Mouse (Mus musculus): ENCODE measurements around the gene Vwa5b1.

The Vwa5b1 gene

DNA sequence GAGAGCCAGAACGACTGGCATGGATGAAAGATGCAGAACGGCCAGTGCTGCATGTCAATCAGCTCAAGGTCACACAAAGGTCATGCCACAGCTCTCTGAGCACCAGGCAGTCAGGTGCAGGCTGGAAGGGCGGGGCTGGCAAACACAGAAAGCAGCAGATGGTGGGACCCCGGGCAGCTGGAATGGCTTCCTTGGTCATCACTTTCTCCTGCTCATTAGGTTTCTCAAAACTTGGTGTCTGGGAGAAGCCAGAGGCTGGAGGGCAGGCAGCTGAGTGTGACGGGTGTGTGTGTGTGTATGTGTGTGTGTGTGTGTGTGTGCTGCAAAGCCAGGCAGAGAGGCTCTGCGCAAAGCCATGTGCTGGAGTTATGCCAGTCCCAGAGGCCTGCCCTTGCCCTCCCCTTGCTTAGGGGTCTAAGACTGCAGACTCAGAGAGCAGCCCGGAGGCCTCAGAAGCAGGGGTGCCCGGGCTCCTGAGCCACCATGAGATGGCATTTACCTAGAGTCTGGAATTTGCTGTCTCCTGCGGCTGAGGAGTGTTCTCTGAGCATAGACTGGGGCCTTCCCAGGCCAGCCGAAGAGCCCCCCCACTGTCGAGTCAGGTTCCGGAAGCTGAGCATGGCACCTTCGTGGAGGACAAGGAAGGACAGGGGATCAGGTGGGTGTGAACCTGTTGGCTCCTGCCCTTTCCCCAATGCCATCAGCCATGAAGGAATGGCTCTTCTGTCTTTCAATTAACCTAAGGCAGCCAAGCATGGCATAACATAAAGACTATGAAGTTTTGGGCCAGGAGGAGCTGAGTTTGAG, 60.7 kb downstream of the Vwa5b1 start:
- DNase-seq, result no peak

DNA sequence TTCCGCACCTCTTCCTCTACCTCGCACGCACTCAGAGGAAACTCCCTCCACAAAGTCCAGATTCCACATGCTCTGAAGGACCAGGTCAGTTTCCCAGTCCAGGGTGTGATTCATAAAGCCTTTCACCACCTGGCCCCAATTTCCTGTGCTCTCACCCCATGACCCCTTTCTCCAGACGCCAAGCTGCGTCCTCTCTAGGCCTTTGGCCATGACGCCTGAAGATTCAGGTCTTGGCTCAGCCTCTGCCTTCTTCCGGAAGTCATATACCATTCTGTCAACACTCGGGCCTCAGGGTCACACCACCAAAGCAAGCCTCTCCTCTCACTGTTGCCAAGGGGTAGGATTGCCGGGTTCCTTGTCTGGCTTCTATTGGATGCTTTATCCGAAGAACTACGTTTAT, 65.8 kb downstream of the Vwa5b1 start:
- no peak for DNase-seq

DNA sequence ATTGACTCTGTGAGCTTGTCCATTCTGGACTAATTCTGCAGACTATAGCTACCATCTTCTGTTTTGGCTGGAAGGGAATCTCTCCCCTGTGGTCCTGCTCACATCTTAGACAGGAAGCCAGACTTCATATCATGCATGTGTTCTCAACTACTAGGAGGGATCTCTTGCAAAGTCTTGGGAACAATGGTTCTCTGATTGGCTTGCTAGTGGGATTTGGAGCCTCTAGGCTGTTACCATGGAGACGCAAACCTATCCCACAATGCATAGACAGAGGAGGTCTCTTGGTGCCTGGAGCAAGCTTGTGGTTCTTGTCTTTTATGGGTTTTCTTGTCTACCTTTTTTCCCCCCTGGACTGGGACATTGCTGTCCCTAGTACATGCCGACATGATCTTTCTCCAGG, 67.4 kb downstream of the Vwa5b1 start:
- DNase-seq, result no peak

DNA sequence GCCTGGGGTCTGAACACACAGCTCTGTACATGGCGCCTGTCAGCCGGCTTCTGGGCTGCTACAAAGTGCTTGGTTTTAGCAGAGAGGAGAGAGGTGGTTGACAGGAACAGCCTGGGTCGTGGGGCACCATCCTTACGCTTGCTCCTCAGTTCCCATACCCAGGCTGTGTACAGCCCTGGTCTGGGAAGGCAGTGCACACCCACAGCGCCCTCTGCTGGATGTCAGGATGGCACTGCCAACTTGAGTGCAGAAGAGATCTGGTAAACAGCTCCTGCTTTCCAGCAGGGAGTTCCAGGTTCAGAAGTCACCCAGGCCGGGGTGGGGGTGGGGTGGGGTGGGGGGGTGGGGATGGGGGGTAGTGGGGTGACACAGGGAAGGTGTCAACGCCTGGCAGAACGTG, 73.7 kb downstream of the Vwa5b1 start:
- peak; percentile 75 for DNase-seq

DNA sequence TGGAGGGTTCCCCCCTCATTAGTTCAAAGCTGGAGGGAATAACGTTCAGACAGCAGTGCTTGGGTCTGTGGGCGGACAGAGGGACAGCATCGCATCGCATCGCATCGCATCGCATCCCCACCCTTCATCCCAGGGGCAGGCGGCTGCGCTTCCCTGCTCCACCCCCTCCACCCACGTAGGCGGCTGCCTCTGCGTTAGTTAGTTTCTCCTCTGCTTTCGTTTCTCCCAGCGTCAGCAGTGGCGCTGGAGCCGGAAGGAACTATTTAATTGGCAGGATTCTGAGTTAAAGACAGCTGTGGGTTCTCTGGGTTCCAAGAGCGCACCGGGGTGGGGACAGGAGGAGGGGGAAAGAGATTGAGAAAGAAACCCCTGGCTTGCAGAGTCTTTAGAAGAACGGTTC, 80.2 kb downstream of the Vwa5b1 start:
- DNase-seq, result no peak

DNA sequence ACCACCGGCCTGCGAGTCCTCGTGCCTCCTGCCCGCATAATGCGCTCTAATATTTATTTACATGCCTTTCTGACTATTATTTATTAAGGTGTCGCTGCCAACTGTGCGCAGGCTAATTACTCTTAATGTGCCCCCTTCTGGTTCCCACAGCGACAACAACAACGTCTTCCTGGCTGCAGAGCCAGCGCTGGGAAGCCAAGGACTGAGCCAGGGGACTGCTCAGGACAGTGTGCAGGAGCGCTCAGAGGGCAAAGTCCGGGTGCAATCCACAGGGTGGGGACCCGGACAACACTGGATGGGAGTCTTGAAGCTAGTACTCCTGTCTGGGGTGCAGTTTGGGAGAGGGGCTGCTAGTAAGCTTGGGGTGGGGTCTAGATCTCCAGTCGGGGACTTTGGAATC, 80.8 kb downstream of the Vwa5b1 start:
- no peak for DNase-seq

DNA sequence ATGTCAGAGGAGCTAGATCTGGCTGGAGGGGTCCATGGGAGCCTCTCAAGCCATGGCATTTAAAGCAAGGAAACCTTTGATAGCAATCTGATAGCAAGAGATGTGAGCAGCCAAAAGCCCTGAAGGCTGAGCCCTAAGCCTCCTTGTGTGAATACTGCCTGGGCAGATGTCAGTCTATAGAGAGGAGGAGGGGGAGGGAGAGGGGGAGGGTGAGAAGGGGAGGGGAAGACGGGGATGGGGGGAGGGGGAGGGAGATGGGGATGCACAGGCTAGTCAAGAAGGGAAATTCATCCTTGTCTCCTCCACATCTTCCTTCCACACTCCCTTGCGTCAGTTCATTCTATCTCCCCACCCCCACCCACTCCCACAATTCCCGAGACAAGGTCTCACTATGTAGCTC, 81.4 kb downstream of the Vwa5b1 start:
- no peak for DNase-seq

DNA sequence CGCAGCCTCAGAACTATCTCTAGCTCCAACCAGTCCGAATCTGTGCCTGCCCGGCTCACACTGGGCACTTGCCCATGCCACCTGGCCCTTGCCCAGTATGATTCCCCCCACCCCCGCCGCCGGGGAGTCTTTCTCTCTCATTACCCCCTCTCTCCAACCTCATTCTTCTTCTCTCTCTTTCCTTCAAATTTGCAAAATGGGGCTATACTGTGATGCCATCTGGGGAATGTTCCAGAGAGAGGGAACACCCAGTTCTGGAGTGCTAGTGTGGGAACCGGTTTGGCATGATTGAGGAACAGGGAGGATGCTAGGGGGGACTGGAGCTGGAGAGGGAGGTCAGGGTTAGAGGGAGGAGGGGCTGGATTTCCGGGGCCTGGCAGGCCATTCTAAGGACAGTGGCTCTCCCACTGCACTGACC, 82.2 kb downstream of the Vwa5b1 start:
- peak; percentile 15 for DNase-seq

DNA sequence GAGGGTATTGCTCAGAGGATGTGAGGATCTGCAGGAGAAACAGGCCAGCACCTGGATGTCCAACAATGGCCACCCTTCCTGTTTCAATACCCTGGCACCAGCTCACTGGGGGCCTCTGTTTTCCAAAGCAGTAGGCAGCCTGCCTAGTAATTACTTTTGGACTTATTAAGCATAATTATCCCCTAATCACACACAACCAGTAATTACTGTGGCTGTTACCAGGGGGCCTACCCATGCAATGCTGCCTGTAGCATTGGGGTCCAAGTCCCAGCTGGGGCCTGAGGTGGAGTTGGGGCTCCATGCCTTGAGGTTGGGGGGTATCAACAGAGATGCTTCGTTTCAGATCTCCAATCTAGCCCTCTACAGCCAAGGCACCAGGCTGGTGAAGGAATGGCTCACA, 82.6 kb downstream of the Vwa5b1 start:
- no peak for DNase-seq

DNA sequence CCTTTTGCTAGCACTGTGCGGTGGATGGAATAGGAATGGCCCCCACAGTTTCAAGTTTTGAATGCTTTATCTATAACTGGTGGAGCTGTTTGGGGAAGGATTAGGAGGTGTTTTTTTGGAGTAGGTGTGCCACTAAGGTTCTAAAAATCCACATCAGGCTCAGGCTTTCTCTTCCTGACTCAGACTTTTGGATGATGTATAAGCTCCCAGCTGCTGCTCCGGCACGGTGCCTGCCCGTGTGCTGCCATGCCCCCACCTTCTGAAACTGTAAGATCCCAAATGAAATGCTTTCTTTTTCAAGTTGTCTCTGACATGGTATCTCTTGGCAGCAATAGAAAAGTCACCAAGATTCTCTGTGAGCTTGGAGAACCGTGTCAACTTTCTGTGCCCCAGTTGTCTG, 84.1 kb downstream of the Vwa5b1 start:
- DNase-seq, result no peak

DNA sequence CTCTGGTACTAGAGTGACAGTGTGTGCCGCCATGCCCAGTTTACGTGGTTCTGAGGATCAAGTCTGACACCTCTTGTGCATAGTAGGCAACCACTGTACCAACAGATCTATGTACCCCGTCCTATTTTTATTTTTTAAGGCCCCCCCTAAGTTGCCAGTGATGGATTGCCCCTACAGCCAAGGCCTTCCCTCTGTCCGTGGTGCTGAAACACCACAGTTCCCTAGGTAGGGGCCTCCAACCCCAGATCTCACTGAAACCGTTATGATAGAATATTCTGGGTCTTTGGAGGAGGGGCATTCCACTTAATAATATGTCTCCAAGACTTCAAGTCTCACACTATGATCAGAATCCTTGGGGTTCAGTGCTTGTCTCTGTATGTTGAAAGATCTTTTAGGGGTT, 85.1 kb downstream of the Vwa5b1 start:
- no peak for DNase-seq

DNA sequence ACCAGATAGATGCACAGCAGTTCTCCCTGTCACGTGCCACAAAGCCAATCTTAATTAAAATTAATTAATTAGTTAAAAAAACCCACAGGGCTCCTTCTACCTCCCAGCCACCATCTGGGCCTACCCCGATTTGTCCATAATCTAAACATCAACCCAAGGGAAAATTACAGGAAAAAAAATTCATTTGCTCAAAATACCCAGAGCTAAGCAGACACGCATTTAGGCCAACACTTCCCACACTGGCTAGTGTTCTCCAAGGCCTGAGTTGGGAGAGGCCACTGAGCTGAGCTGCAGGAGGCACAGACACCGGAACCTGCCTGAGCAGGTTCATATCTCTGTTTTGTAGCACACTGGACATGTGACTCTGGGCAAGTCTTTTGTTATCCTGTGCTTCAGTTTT, 86.7 kb downstream of the Vwa5b1 start:
- DNase-seq, result no peak

DNA sequence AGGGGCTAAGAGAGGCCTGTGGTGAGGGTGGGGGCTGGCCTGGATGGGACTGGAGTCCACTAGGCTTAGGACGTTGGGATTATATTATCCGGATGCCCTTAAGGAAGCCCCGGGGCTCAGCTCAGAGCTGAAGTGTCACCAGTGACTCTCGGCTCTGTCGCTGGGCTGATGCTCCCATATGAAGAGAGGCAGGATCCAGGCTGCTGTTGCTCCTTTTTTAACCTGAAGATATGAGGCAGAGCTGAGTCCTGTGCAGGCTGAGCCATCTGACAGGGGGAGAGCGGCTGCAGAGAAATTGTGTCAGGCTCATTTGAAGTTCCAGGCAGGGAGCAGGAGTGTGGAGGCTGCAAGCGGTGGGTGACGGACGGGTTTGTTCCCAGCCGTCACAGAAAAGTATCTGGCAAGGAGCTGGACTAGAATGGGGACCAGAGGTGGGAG, 87.5 kb downstream of the Vwa5b1 start:
- no peak for DNase-seq

DNA sequence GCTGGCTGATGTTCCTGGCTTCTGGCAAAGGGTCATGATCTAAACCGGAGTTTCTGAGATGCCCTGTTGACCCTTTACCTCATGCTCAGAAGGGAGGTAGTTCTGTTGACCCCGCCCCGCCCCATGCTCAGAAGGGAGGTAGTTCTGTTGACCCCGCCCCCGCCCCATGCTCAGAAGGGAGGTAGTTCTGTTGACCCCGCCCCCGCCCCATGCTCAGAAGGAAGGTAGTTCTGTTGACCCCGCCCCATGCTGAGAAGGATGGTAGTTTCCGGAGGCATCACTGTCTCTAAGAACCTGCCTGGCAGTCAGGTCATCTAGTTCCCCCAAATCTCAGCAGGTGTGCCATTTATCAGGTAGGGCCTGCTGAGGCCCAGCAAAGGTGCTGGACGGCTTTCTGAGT, 88.1 kb downstream of the Vwa5b1 start:
- no peak for DNase-seq

DNA sequence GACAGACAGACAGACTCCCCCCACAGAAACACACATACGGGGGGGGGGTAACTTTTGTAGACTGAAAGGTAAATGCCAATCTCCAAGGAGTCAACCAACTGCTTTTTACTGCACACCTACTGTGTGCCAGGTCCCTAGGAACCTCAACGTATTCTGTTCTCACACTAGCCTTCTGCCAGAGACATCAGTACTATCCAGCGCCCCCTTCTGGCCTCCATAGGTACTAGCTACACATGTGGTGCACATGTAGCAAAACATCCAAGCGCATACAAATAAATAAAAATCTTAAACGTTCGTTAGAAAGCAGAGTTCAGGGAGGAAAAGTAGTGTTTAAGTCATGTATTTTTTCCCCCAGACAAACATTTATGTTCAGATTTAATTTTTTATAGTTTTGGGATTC, 88.6 kb downstream of the Vwa5b1 start:
- DNase-seq, result no peak

DNA sequence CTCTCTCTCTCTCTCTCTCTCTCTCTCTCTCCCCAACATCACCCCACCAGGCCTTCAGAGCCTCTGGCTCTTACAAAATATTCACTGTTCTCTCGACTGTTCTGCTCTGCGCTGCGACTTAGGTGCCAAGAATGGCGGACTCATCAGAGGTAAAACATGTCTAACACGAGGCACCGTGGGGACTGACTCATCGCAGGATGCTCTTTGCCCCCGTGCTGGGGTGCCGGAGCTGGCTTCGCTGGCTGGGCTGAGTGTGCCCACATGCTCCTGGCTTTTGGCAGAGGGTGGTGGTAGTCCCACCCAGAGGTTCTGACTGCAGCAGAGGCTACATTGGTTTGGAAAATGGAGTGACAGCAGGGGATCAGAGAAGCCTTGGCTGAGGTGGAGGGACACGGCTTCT, 89.4 kb downstream of the Vwa5b1 start:
- no peak for DNase-seq

DNA sequence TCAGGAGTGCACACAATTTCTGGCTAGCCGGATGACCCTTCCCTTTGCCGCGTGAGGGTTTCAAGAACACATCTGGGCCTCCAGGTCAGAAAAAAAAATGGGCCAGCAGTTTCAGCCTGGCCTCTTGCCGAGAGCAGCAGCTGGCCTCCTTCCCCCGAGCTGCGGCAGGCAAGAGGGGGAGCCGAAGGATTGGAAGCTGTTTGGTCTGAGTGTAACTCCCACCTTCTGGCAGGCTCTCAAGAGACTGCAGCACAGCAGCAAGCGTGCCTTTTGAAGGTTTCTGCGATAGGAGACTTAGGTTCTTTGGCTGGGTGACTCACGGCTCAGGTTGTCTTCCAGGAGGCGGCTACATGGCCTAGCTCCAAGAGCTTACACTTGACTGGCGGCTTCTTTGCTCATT, 92.5 kb downstream of the Vwa5b1 start:
- no peak for DNase-seq

DNA sequence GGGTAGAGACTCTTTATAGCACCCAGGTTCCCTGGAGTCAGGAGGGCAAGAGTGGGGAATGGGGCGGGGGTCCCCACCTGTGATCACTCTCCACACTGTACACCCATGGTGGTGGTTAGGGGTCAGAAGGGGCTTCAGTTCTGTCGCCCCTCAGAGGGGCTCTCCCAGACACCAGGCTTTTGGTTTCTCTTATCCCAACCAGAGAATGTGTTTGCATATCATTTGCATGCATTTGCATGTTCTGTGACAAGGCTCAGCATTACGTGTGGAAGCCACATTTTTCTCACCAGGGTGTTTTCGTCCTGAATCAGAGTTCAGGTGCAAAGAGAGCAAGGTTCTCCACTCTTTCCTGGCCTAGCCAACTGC, 97.6 kb downstream of the Vwa5b1 start:
- DNase-seq, result no peak

DNA sequence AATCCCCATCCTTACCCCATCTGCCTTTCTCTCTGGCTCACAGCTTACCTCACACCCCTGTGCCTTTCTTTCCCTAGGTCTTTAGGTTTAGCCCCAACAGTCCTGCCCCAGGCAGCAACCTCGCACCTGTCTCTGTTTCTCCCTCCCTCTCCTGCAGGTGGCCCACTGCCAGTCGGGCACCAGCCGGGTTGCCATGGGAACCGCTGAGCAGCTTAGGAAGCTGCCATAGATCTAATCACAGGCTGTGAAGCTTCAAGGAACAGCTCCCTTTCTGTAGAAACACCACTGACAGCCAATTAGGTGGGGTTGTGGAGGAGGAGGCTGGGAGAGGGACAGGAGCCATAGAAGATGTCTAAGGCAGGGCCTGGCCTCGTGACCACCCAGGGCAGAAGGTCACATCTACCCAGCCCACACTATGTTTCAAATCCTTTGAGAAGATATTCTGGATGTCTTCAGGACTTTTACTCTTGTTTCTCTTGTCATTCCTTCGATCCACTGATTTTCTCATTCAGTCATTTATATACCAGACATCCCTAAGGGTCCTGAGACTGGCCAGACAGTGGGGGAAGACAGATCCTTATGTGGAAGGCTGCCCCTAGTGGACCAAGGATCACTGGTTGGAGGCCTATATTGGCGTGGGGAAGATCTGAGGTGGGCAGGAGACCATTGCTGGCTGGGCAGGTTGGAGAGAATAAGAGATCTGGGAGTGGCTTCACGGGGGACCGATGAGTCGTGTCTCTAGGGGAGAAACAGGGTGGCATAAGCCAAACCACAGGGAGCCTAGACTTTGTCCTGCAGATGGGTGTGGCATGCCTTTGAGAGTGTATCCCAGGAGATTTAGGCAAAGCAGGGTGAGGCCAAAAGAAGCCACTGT, 98.2 kb downstream of the Vwa5b1 start:
- peak; percentile 73 for DNase-seq

DNA sequence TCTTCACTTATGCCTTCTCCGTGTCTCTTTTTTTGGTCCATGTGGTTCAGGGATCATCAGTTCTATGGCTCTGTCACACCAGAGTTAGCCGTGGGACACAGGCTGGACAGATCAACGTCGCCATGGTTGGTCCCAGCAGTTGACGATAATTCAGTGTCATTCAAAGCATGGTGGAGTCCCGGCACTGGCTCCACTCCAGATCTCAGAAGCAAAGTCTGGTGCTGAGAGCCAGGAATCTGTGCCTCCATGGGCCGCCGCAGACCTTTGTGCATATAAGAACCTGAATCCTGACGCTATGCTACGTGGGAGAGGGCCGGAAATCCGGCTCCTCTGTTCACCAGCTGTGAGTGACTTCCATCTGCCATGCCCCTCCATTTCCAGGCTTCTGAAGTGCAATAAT, 100.1 kb downstream of the Vwa5b1 start:
- DNase-seq, result no peak

DNA sequence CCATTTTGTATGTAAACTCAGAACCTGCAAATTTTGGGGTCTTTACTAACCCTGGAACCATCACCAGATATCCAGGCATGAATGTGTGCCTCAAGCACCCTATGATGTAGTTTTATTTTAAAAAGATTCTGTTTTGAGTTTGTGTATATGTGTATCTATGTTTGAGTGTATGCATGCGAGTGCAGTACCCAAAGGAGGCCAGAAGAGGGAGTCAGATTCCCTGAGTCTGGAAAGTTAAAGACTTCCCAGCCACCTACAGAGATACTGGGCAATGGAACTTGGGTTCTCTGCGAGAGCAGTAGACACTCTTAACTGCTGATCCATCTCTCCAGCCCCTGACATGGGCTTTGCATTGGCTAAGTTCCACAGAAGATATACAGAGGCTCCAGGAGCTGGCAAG, 101.8 kb downstream of the Vwa5b1 start:
- DNase-seq, result no peak

DNA sequence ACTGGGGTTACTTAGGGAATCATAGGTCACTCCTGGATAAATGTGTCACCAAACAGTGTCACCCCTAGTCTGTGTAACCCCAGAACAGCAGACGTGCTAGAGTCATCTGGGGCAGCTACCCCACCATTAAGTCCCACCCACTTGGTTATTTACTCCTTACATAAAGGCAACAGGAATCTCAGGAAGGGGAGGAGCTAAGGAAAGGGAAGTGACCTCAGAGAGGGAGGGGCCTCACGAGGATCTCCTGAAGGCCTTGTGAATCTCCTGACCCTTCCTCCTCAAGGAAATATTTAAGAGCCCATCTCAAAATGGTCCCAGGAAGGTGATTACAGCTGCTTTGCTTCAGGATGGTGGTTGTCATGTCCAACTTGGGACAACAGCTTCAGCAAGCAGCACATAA, 103.9 kb downstream of the Vwa5b1 start:
- DNase-seq, result no peak

DNA sequence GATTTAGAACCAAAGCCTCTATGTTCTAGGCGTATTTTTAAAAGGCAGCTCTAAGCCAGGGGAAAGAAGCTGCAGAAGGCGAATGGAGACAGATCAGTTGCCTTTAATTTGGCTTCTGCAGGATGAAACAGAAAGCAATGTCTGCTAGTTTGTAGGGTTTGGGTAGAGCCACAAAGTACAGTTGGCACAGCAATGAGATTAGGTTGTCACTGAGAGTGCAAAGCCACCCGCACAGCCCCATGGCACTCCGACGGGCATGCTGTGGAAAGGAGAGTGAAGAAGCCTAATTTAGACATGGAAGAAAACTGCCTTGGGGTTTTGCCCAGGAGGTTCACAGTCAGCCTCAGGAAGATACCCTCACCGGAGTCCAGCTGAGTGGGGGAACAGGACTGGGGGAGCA, 105.7 kb downstream of the Vwa5b1 start:
- DNase-seq, result no peak

DNA sequence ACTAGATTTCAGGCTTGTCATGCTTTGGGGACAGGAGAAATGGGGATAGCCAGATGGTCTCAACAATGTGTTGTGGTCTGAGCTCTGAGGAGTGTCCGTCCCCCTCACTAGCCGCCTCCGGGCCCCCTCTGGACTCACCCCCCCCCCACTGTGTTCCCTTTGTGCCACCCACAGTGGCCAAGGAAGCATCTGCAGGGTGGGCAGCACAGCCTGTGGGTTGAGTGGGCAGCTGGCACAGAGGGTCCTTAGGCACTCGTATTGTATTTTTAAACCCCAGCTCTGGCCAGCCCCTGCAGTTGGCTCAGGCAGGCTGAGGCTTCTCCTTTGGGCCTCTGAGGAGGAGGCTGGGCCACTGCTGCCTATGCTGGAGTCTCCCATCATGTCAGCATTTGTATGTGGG, 110.0 kb downstream of the Vwa5b1 start:
- no peak for DNase-seq
